Mouse (Mus musculus): ENCODE data around the gene Them7. TPM values are rescaled to one million over a fixed set of nuclear protein-coding genes. Genes with fewer than 3 reads are reported as not detected.

Gene Them7
- total and polyA plus RNA-seq, 2 experiments from 2014 or later, result 0.59 TPM; not detected in 1

GRCm38 (mm10) chr2:105215914-105216313 lies 8.2 kb upstream of the Them7 start:
- H3K9me3 ChIP-seq (replicated peaks; ENCODE audit: control insufficient read depth, low read length), result no peaks in the 10 kb centered on the region
- no peak overlapping the region for H3K4me2 ChIP-seq (ENCODE audit: low read depth, low read length)
- no peak for ATAC-seq (ENCODE audit: insufficient read depth, low read depth)
- DNase-seq (ENCODE audit: low spot score), result no peak
- H3K27ac ChIP-seq (ENCODE audit: low read depth), result no peak overlapping the region
- no peak overlapping the region for H3K9ac ChIP-seq (replicated peaks; ENCODE audit: low read depth, low read length)
- no peak for TF ChIP-seq EP300 (IDR thresholded peaks at IDR 0.05; ENCODE audit: low read depth)
- no peak for TF ChIP-seq CTCF (IDR thresholded peaks at IDR 0.05; ENCODE audit: low read depth)
- H3K4me1 ChIP-seq (ENCODE audit: control insufficient read depth, insufficient read depth), result no peaks in the 10 kb centered on the region
- WGBS, result 38% methylated on average over 8 of the region's 8 CpGs
- H3K4me3 ChIP-seq (ENCODE audit: low read depth, low read length), result no peak overlapping the region
- no peaks in the 10 kb centered on the region for H3K27me3 ChIP-seq (ENCODE audit: control insufficient read depth, insufficient read depth, low read length)
- no peaks in the 10 kb centered on the region for H3K36me3 ChIP-seq (replicated peaks; ENCODE audit: control insufficient read depth, insufficient read depth, low read length)

- ATAC-seq (ENCODE audit: insufficient read depth, low read depth) (no peak), DNase-seq (ENCODE audit: low spot score) (no peak)
- 61% methylated on average over 5 of the region's 5 CpGs for WGBS
- H3K4me2 ChIP-seq (ENCODE audit: low read depth, low read length), result no peak overlapping the region
- H3K9ac ChIP-seq (replicated peaks; ENCODE audit: low read depth, low read length), result no peak overlapping the region
- no peak overlapping the region for H3K27ac ChIP-seq (ENCODE audit: low read depth)
- H3K36me3 ChIP-seq (replicated peaks; ENCODE audit: control insufficient read depth, insufficient read depth, low read length), result no peaks in the 10 kb centered on the region
- no peaks in the 10 kb centered on the region for H3K9me3 ChIP-seq (replicated peaks; ENCODE audit: control insufficient read depth, low read length)
- H3K27me3 ChIP-seq (ENCODE audit: control insufficient read depth, insufficient read depth, low read length), result 0 out of 2 replicates have a peak, but pooled peaks cover 2% of the 10 kb centered on the region
- no peak overlapping the region for H3K4me3 ChIP-seq (ENCODE audit: low read depth, low read length)
- TF ChIP-seq CTCF (IDR thresholded peaks at IDR 0.05; ENCODE audit: low read depth), result no peak
- TF ChIP-seq EP300 (IDR thresholded peaks at IDR 0.05; ENCODE audit: low read depth), result no peak
- H3K4me1 ChIP-seq (ENCODE audit: control insufficient read depth, insufficient read depth), result no peaks in the 10 kb centered on the region
Measured at GRCm38 (mm10) chr2:105219229-105219628, 4.9 kb upstream of the Them7 start.

DNA sequence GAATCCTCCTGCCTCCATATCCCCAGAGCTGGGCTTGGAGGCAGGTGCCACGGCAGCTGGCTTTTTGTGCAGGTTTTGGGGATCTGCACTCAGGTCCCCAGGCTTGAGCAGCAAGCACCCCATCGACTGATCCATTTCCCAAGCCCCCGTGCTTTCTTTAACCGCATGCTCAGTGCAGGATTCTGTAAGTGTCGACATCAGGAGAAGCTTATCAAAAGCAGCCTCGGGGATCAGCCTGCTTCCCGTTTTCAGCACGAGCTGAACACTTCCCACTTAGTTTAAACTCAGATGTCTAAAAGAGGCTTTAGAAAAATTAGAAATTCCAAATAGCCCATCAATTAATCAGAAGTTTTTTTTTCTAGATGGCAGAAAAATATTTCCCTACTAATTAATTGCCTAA lies 4.5 kb upstream of the Them7 start:
- Histone ChIP-seq H3K36me3 (replicated peaks; ENCODE audit: control insufficient read depth, insufficient read depth, low read length) (no peaks in the 10 kb centered on the region), H3K9ac (replicated peaks; ENCODE audit: low read depth, low read length) (no peak overlapping the region), H3K9me3 (replicated peaks; ENCODE audit: control insufficient read depth, low read length) (no peaks in the 10 kb centered on the region), H3K4me1 (ENCODE audit: control insufficient read depth, insufficient read depth) (no peaks in the 10 kb centered on the region; the same call in 1 of the 2 replicates), H3K4me3 (ENCODE audit: low read depth, low read length) (no peak overlapping the region), H3K4me2 (ENCODE audit: low read depth, low read length) (no peak overlapping the region), H3K27me3 (ENCODE audit: control insufficient read depth, insufficient read depth, low read length) (0 out of 2 replicates have a peak, but pooled peaks cover 2% of the 10 kb centered on the region), H3K27ac (ENCODE audit: low read depth) (no peak overlapping the region)
- no peak for ATAC-seq (ENCODE audit: insufficient read depth, low read depth)
- DNase-seq (ENCODE audit: low spot score), result no peak
- TF ChIP-seq CTCF (IDR thresholded peaks at IDR 0.05; ENCODE audit: low read depth), result no peak
- no peak for TF ChIP-seq EP300 (IDR thresholded peaks at IDR 0.05; ENCODE audit: low read depth)
- 18% methylated on average over 8 of the region's 8 CpGs for WGBS

DNA sequence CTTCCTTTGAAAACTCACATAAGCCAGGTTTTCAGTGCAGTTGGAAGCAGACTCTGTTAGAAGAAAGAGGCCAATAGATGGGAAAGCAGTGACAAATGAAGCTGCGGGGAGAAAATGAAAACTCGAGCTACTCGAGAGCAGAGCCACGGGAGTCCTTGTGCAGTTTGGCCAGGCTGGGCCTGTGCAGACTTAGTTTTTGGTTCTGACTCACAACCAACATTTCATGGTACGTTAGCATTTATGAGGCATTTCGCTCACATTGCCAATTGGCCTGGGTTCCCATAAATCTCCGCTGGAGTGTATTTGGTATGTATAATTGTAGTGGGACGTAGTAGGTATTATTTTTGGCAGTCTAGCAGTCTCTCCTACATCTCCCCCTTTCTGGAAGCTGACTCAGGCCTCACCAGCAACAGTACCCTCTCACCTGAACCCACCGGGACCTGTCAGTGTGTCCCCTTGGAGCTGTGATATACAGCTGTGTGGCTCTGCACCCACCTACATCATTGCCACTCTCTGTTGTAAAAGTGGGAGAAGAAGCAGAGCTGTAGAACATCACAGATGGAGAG lies 3.3 kb upstream of the Them7 start:
- WGBS, result 77% methylated on average over 9 of the region's 9 CpGs
- no peak for ATAC-seq (ENCODE audit: insufficient read depth, low read depth)

DNA sequence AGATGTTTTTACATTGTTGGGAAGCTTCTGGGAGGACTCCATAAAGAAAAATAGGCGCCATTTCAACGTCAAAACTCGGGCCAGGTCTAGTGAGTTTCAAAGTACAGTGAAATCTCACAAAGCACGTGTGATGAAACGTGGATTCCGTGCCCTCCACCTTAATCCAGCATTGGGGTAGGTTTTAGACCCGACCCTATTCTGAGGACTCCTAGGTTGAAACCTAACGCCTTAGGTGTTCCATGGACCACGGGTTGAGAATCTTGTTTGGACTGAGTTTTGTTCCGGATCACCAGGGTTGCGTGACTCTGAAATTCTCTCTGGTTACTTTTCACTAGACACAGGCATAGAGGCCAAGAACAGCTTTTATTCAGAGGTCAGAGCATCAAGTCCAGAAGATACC lies 514 bp upstream of the Them7 start:
- H3K27me3 ChIP-seq (ENCODE audit: control insufficient read depth, insufficient read depth, low read length), result 0 out of 2 replicates have a peak, but pooled peaks cover 2% of the 10 kb centered on the region
- ATAC-seq (ENCODE audit: insufficient read depth, low read depth), result no peak
- WGBS, result 90% methylated on average over 11 of the region's 11 CpGs
- no peak overlapping the region for H3K9ac ChIP-seq (replicated peaks; ENCODE audit: low read depth, low read length)
- TF ChIP-seq CTCF (IDR thresholded peaks at IDR 0.05; ENCODE audit: low read depth) (no peak), EP300 (IDR thresholded peaks at IDR 0.05; ENCODE audit: low read depth) (no peak)
- no peaks in the 10 kb centered on the region for H3K9me3 ChIP-seq (replicated peaks; ENCODE audit: control insufficient read depth, low read length)
- DNase-seq (ENCODE audit: low spot score), result no peak
- peak overlapping the region; percentile 67; the same call in 1 of the 2 replicates for H3K4me2 ChIP-seq (ENCODE audit: low read depth, low read length)
- H3K4me1 ChIP-seq (ENCODE audit: control insufficient read depth, insufficient read depth), result peaks cover 27% of the 10 kb centered on the region
- H3K27ac ChIP-seq (ENCODE audit: low read depth), result no peak overlapping the region
- H3K36me3 ChIP-seq (replicated peaks; ENCODE audit: control insufficient read depth, insufficient read depth, low read length), result no peaks in the 10 kb centered on the region
- no peak overlapping the region for H3K4me3 ChIP-seq (ENCODE audit: low read depth, low read length)

More for the DNA sequence above, 3.3 kb upstream of the Them7 start:
- Histone ChIP-seq H3K4me1 (ENCODE audit: control insufficient read depth, insufficient read depth) (peaks cover 2% of the 10 kb centered on the region), H3K4me2 (ENCODE audit: low read depth, low read length) (no peak overlapping the region), H3K36me3 (replicated peaks; ENCODE audit: control insufficient read depth, insufficient read depth, low read length) (no peaks in the 10 kb centered on the region), H3K9me3 (replicated peaks; ENCODE audit: control insufficient read depth, low read length) (no peaks in the 10 kb centered on the region), H3K9ac (replicated peaks; ENCODE audit: low read depth, low read length) (no peak overlapping the region), H3K27ac (ENCODE audit: low read depth) (no peak overlapping the region), H3K4me3 (ENCODE audit: low read depth, low read length) (no peak overlapping the region), H3K27me3 (ENCODE audit: control insufficient read depth, insufficient read depth, low read length) (0 out of 2 replicates have a peak, but pooled peaks cover 2% of the 10 kb centered on the region)
- no peak for TF ChIP-seq EP300 (IDR thresholded peaks at IDR 0.05; ENCODE audit: low read depth)
- TF ChIP-seq CTCF (IDR thresholded peaks at IDR 0.05; ENCODE audit: low read depth), result no peak
- DNase-seq (ENCODE audit: low spot score), result no peak

GRCm38 (mm10) chr2:105224987-105225375 lies 861 bp downstream of the Them7 start:
- H3K27me3 ChIP-seq (ENCODE audit: control insufficient read depth, insufficient read depth, low read length), result 0 out of 2 replicates have a peak, but pooled peaks cover 2% of the 10 kb centered on the region
- H3K4me1 ChIP-seq (ENCODE audit: control insufficient read depth, insufficient read depth), result peaks cover 31% of the 10 kb centered on the region
- no peaks in the 10 kb centered on the region for H3K9me3 ChIP-seq (replicated peaks; ENCODE audit: control insufficient read depth, low read length)
- H3K9ac ChIP-seq (replicated peaks; ENCODE audit: low read depth, low read length), result no peak overlapping the region
- WGBS, result 54% methylated on average over 3 of the region's 3 CpGs
- ATAC-seq (ENCODE audit: insufficient read depth, low read depth), result no peak
- H3K27ac ChIP-seq (ENCODE audit: low read depth), result no peak overlapping the region
- no peak for DNase-seq (ENCODE audit: low spot score)
- peak overlapping the region; percentile 43; the same call in 1 of the 2 replicates for H3K4me3 ChIP-seq (ENCODE audit: low read depth, low read length)
- H3K4me2 ChIP-seq (ENCODE audit: low read depth, low read length), result no peak overlapping the region; the same call in 1 of the 2 replicates
- no peaks in the 10 kb centered on the region for H3K36me3 ChIP-seq (replicated peaks; ENCODE audit: control insufficient read depth, insufficient read depth, low read length)
- TF ChIP-seq EP300 (IDR thresholded peaks at IDR 0.05; ENCODE audit: low read depth) (no peak), CTCF (IDR thresholded peaks at IDR 0.05; ENCODE audit: low read depth) (no peak)

All from heart, postnatal 0 days (tissue).